Mouse (Mus musculus) megakaryocyte, embryonic 14.5 days (primary cell): ENCODE results near the gene Tyk2.

Source experiments
- FLI1 ChIP-seq: IDR thresholded peaks from 2 replicates; pipeline ENCODE4 v1.6.1; 2012; ENCODE audit warnings: low read length, inconsistent platforms, mixed read lengths
- GATA1 ChIP-seq: IDR thresholded peaks from 3 replicates; pipeline ENCODE4 v1.6.1; 2012; ENCODE audit warnings: mixed read lengths, low read length, inconsistent platforms, borderline replicate concordance

DNA sequence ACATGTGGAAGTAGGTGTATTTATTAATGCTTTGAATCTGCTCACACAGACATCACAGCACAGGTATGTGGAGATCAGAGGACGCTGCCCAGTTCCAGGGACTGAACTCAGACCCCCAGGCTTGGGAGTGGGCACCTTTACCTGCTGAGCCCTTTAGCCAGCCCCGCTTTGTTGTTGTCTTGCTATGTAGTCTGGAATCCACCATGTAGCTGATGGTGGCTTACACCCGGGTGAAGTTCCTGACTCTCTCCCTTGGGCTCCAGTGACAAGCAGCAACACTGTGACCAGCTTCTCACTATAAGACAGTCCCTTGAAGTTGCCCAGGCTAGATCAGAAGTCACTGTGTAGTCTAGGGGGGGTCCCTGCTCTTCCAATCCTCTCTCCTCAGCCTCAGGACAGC lies 13.3 kb upstream of the Tyk2 start:
- TF ChIP-seq GATA1: no peak
- no peak for TF ChIP-seq FLI1
